Mouse (Mus musculus) midbrain, embryonic 13.5 days (tissue): ENCODE data around the gene Mfap2. TPM values are rescaled to one million over a fixed set of nuclear protein-coding genes. Genes with fewer than 3 reads are reported as not detected.

Experiments used
- ATAC-seq: fragments of 200-750 bp; cut with Nextera tagmentation; 2 replicates; pipeline ENCODE4 v1.8.0; 2017; ENCODE audit warnings: mild to moderate bottlenecking, moderate TSS enrichment, moderate library complexity
- H3K27ac ChIP-seq: fragments of 300-500 bp; sonication (generic); 2 replicates; pipeline ENCODE4 v1.5.1; 2015; ENCODE audit warnings: inconsistent platforms, mild to moderate bottlenecking, moderate library complexity
- H3K27me3 ChIP-seq: fragments of 300-500 bp; sonication (generic); 2 replicates; pipeline ENCODE4 v1.6.1; 2015; ENCODE audit warnings: mild to moderate bottlenecking, inconsistent platforms
- H3K36me3 ChIP-seq: fragments of 300-500 bp; sonication (generic); 2 replicates; pipeline ENCODE4 v1.6.1; 2015; ENCODE audit warnings: mild to moderate bottlenecking, inconsistent platforms
- H3K4me1 ChIP-seq: fragments of 300-500 bp; sonication (generic); replicated peaks from 2 replicates; pipeline ENCODE4 v1.6.1; 2015; ENCODE audit warnings: inconsistent platforms
- H3K4me2 ChIP-seq: fragments of 300-500 bp; sonication (generic); replicated peaks from 2 replicates; pipeline ENCODE4 v1.6.1; 2015; ENCODE audit warnings: moderate library complexity, mild to moderate bottlenecking, inconsistent platforms
- H3K4me3 ChIP-seq: fragments of 300-500 bp; sonication (generic); replicated peaks from 2 replicates; pipeline ENCODE4 v1.5.1; 2015; ENCODE audit warnings: mild to moderate bottlenecking, inconsistent platforms
- H3K9ac ChIP-seq: fragments of 300-500 bp; sonication (generic); replicated peaks from 2 replicates; pipeline ENCODE4 v1.6.1; 2015; ENCODE audit warnings: mild to moderate bottlenecking, inconsistent platforms
- H3K9me3 ChIP-seq: fragments of 300-500 bp; sonication (generic); 2 replicates; pipeline ENCODE4 v1.6.1; 2016; ENCODE audit warnings: mild to moderate bottlenecking, inconsistent platforms
- WGBS: fragments of 180-500 bp; shearing (Covaris S2); methylation state at CpG from one replicate; pipeline ENCODE4 v1.1.7; 2015; 5-methylcytosine and 5-hydroxymethylcytosine counted together
- polyA plus RNA-seq: library from polyadenylated mRNA; unstranded; fragments of >200 nt; fragmentation: Nextera tagmentation; extraction: Ambion mirVana; gene quantifications from 2 replicates; pipeline ENCODE4 v1.2.1, GENCODE M21; 2015

The Mfap2 gene
- polyA plus RNA-seq, result 181 and 207 TPM in 2 replicates

DNA sequence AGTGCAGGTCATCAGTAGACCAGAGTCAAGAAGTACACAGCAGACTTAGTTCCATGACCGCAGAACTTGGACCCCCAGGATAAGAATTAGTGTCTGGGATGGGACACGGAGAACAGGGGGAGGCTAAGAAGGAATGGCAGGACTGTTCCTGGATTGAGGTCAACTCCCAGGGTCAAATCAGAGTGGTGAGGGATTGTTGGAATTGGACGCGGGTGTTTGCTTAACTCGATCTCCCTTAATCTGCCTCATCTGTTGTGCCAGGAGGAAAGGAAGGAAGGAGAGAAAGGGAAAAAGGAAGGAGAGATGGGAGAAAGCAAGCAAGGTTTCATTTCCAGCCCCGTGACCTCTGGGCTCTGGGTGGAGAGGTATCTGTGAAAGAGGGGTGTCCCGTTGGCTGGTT, at the start of gene Mfap2:
Mfap2 (plus strand) TSS at position 301 of the 400 bp plus-strand sequence.
- H3K4me2 ChIP-seq, result peak within 1 kb of the TSS; percentile 92
- no peaks in the 10 kb centered on the region for H3K9me3 ChIP-seq
- WGBS, result 15% methylated on average over 7 of the region's 7 CpGs
- H3K4me1 ChIP-seq, result peaks cover 34% of the 10 kb centered on the region
- H3K27me3 ChIP-seq, result no peaks in the 10 kb centered on the region
- H3K4me3 ChIP-seq, result peak within 1 kb of the TSS; percentile 78
- peak within 1 kb of the TSS; percentile 82 for H3K27ac ChIP-seq
- peak within 1 kb of the TSS; percentile 90 for H3K9ac ChIP-seq
- peaks cover 62% of the 10 kb centered on the region for H3K36me3 ChIP-seq
- no peak for ATAC-seq

DNA sequence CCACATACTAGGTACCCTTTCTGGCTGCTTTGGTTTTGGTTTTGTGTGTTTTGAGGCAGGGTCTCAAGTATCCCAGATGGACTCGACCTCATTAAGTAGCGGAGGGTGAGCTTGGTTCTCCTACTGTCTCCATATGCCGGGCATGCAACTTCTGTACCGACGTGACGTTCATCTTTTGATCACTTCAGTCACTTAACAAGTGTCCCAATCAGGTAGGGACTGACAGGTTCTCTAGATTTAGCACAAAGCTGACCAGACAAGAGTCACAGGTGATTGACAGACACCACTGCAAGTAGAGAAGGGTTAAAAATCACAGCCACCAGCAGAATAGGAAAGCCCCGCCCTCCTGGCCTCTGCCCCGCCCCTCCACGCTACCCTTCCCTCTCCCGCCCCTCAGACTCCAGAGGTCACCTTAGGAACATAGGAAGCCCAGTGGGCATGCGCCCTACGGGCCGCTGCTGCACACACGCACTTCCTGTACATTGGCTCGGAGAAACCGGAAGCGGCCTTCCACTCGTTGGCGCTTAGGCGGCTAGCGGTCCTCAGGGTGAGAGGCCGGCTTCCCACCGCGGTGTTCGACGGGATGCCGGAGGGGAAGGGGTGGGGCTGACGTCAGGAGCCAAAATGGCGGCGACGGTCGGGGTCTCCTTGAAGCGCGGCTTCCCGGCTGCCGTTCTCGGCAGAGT, 49.3 kb upstream of the Mfap2 start, which contains the start of gene Sdhb:
Sdhb (plus strand) TSS at position 423 of the 686 bp plus-strand sequence.
- peak; percentile 96 for ATAC-seq
- Histone ChIP-seq H3K4me3 (peak within 1 kb of the TSS; percentile 74), H3K36me3 (peaks cover under 1% of the 10 kb centered on the region; the same call in 1 of the 2 replicates), H3K4me1 (peaks cover 52% of the 10 kb centered on the region), H3K27ac (peak within 1 kb of the TSS; percentile 84), H3K9ac (peak within 1 kb of the TSS; percentile 89), H3K9me3 (no peaks in the 10 kb centered on the region), H3K27me3 (no peaks in the 10 kb centered on the region), H3K4me2 (peak within 1 kb of the TSS; percentile 77)
- 2% methylated on average over 37 of the region's 37 CpGs for WGBS

DNA sequence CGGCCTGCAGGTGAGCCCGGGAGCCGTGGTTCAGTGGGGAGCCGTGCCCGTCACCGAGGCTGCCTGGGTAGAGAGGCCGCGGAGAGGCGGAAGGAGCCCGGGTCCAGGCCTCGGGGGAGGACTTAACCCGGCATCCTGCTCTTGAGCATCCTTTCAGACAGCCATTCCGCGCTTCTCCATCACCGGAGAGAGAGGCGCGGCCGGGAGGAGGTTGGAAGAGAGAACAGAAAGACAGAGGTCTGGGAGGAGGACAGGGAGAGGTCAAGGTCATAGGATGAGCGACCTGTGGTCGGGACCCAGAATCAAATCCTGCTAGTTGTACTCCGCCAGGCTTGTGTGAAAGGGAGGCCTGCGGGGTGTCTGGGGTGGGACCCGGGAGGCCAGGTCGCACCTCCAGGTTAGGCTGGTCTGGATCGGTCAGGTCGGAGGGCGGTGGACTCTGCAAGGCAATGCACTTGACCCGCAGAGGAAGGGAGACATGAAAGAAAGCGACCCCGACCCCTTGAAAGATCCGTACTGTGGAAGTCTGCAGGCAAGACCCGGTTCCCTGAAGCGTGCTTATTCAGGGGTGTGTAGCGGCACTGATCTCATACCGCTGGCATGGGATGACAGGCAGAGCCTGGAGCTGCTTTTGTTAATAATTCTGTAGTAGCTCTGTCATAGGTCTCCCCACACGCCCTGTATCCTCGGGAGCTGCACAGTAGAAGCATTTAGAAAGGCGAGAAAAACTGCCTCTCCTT, 48.6 kb upstream of the Mfap2 start:
- 2% methylated on average over 38 of the region's 38 CpGs for WGBS
- peaks cover 8% of the 10 kb centered on the region for H3K36me3 ChIP-seq
- ATAC-seq, result peak; percentile 9; the same call in 1 of the 2 replicates
- peak overlapping the region; percentile 77 for H3K4me2 ChIP-seq
- H3K4me1 ChIP-seq, result peaks cover 49% of the 10 kb centered on the region
- peak overlapping the region; percentile 89 for H3K9ac ChIP-seq
- no peaks in the 10 kb centered on the region for H3K27me3 ChIP-seq
- H3K27ac ChIP-seq, result peak overlapping the region; percentile 84
- H3K9me3 ChIP-seq, result no peaks in the 10 kb centered on the region
- H3K4me3 ChIP-seq, result peak overlapping the region; percentile 74

DNA sequence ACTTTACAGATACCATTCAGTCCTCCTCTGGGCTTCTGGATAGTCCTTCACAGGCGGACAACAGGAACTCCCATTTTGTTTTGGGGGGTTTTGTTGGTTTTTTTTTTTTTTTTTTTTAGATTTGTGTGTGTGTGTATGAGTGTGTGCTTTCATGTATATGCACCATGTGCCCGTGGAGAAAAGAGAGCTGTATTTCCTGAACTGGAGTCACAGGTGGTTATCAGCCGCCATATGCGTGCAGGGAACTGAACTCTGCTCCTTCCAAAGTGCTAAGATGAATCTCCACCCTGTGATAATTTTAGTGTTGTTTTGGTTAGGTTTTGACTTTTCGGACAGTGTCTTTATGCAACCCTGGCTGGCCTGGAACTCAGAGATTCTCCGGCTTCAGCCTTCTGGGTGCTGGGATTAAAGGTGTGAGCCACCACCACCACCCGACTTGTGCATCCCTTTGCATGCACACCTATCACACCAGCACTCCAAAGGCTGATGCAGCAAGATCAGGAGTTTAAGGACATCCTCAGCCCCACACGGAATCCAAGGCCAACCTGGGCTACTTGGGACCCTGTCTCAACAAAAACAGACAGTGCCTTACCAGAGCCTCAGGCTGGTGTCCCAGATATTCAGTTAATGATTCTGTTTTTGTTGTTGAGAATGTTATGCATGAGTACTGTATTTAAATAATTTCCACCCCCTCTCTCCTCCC, 47.9 kb upstream of the Mfap2 start:
- Histone ChIP-seq H3K4me2 (peak overlapping the region; percentile 77), H3K9ac (peak overlapping the region; percentile 89), H3K4me1 (peaks cover 42% of the 10 kb centered on the region), H3K27me3 (no peaks in the 10 kb centered on the region), H3K27ac (no peak overlapping the region), H3K4me3 (peak overlapping the region; percentile 74), H3K9me3 (no peaks in the 10 kb centered on the region), H3K36me3 (peaks cover 14% of the 10 kb centered on the region)
- ATAC-seq, result no peak
- WGBS, result 80% methylated on average over 8 of the region's 8 CpGs

DNA sequence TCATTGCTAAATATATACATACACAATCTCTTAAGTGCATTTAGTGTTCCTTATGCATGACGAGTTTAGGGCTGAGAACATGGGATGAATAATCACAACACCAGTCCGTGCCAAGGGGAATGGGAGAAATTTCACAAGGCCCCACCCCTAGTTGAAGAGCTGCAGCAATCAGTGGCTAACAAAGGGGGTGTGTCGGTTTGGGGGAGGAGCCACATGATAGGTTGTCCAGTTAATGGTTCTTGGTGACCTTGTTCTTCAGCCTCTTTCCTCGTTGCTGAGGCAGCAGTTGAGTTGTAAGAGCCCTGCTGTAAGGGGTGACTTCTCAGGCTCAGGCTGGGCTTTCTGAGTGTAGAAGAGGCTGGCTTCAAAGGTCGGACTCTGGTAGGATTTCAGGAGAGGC, 47.3 kb upstream of the Mfap2 start:
- Histone ChIP-seq H3K36me3 (peaks cover 20% of the 10 kb centered on the region), H3K4me1 (peaks cover 38% of the 10 kb centered on the region), H3K27ac (no peak overlapping the region), H3K4me2 (peak overlapping the region; percentile 77), H3K9me3 (no peaks in the 10 kb centered on the region), H3K27me3 (no peaks in the 10 kb centered on the region), H3K4me3 (no peak overlapping the region), H3K9ac (0 out of 2 replicates have a peak overlapping the region, but pooled peaks have one; percentile 10)
- ATAC-seq, result no peak
- WGBS, result 55% methylated on average over 5 of the region's 5 CpGs

DNA sequence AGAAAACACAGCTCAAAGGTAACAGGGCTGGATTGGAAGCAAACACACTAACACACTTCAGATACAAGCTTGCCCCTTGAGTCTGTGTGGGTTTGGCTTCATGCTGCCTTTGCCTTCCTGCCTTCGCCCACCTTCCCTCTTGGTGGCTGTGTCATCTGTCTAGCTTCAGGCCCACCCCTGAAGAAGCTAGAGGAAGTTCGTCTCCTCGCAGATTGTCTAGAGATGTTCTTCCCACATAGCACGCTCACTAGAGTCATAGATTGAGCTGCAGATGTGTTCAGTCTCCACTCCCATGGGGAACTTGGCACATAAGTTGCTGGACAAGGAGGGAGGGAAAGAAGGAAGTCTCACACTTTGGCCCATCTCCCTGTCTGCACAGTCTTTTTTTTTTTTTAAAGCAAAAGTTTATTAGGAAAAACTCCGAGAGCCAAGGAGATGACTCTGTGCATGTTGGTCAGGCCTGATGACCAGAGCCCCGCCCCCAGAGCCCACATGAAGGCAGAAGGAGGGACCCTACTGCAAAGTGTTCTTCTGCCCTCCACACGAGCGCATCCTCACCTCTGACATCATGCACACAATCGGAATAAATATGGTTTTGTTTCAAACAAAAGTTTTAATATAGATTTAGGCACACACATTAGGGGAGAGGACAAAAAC, 46.1 kb upstream of the Mfap2 start:
- WGBS, result 86% methylated on average over 9 of the region's 9 CpGs
- no peak overlapping the region for H3K4me2 ChIP-seq
- no peak for ATAC-seq
- H3K27ac ChIP-seq, result no peak overlapping the region
- no peak overlapping the region for H3K4me3 ChIP-seq
- H3K9ac ChIP-seq, result no peak overlapping the region
- H3K9me3 ChIP-seq, result no peaks in the 10 kb centered on the region
- peaks cover 28% of the 10 kb centered on the region for H3K36me3 ChIP-seq
- H3K4me1 ChIP-seq, result peaks cover 38% of the 10 kb centered on the region
- H3K27me3 ChIP-seq, result no peaks in the 10 kb centered on the region

DNA sequence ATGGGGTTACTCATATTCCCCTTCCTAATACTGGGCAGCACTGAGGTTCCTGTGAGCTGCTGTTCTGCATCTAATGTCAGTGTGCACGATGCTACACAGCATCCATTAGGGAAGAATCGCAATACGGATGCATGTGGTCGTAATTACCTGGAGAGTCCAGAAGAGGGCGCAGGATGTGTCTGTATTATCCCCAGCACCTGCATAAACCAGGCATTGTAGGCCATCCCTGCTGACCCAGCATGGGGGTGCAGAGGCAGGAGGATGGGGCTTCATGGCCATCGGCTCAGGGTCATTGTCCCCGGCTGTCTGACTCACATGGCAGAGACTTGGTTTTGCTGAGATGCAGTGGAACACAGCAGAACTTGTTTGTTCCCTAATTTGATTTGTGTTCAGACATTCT, 45.6 kb upstream of the Mfap2 start:
- Histone ChIP-seq H3K27me3 (no peaks in the 10 kb centered on the region), H3K4me1 (peaks cover 38% of the 10 kb centered on the region), H3K4me3 (no peak overlapping the region), H3K9ac (no peak overlapping the region), H3K36me3 (peaks cover 33% of the 10 kb centered on the region), H3K4me2 (no peak overlapping the region), H3K9me3 (no peaks in the 10 kb centered on the region), H3K27ac (no peak overlapping the region)
- peak; percentile 20 for ATAC-seq
- WGBS, result 8% methylated on average over 7 of the region's 7 CpGs

DNA sequence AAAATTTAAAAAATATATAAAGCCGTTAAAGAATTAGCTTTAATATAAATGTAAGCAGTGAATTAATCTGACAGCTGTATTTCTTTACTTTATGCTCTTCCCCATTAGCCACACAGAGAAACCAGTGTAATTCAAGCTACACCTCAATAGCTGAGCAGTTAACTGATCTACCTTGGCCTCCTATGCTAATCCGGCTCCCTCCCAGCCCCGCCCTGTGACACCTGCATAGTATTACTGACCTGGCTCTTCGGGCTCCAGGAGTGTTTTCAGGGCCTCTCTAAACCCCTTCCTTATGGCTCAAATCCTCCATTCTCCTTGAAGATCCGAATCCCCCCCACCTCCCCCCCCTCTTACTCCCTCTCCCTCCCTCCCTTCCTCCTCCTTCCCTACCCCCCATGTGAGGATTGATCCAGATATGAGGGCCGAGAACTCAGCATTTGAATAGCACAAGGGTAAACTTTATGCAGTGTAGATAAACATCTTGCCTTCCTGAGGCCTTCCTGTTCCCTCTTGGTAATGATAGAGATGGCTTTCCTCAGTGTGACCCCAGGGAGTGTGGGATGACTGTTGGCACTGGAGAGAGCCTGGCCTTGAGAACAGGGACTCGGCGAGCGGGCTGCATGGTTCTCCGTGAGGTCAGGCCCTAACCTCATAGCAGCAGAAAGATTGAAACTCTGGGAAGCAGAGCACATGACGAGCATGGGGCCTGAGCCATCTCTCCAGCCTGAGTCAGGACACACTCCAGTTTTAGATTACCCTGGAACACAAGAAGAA, 42.6 kb upstream of the Mfap2 start:
- H3K9ac ChIP-seq, result no peak overlapping the region
- H3K4me1 ChIP-seq, result peaks cover 22% of the 10 kb centered on the region
- ATAC-seq, result no peak
- WGBS, result 89% methylated on average over 11 of the region's 11 CpGs
- no peak overlapping the region for H3K4me2 ChIP-seq
- H3K27me3 ChIP-seq, result no peaks in the 10 kb centered on the region
- peaks cover 61% of the 10 kb centered on the region for H3K36me3 ChIP-seq
- no peaks in the 10 kb centered on the region for H3K9me3 ChIP-seq
- no peak overlapping the region for H3K27ac ChIP-seq
- no peak overlapping the region for H3K4me3 ChIP-seq

DNA sequence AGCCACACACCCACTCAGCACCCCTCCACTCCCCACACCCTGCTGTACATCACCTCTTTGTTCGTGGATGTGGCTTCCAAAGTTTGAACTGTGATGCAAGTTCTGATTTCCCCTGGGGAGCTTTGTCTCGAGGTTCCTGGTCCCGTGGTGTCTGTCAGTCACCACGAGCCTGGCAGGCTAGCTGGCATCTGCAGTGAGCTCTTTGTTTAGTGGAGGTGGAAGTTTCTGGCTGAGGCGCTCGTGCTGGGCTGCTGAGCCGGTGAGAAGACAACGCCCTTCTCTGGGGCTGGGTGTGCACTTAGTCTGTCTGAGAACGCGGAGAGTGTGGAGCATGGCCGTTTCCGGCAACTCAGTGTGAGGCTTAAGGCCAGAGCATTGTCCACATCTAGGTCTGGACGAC, 38.5 kb upstream of the Mfap2 start:
- H3K9me3 ChIP-seq, result no peaks in the 10 kb centered on the region
- no peak for ATAC-seq
- 88% methylated on average over 13 of the region's 13 CpGs for WGBS
- no peak overlapping the region for H3K27ac ChIP-seq
- H3K4me1 ChIP-seq, result no peaks in the 10 kb centered on the region
- H3K4me3 ChIP-seq, result no peak overlapping the region
- no peak overlapping the region for H3K4me2 ChIP-seq
- peaks cover 94% of the 10 kb centered on the region for H3K36me3 ChIP-seq
- no peaks in the 10 kb centered on the region for H3K27me3 ChIP-seq
- no peak overlapping the region for H3K9ac ChIP-seq

DNA sequence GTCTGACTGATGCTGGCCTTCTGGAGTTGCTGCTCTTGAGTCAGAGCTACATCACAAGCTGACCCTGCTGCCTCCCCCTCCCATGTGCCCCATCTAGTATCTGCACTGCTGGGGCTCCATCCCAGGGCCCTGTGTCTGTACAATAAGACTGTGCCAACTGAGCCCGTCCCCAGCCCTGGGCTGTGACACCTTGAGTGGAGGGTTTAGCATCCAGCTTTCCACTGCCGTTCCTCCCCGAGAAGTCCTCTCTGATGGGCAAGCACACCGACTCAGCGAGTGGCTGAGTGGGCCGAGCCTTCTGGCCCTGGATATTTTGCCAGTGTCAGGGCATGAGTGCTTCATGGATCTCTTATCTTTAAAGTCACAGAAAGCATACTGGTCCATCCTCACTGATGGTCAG, 35.8 kb upstream of the Mfap2 start:
- ATAC-seq, result no peak

DNA sequence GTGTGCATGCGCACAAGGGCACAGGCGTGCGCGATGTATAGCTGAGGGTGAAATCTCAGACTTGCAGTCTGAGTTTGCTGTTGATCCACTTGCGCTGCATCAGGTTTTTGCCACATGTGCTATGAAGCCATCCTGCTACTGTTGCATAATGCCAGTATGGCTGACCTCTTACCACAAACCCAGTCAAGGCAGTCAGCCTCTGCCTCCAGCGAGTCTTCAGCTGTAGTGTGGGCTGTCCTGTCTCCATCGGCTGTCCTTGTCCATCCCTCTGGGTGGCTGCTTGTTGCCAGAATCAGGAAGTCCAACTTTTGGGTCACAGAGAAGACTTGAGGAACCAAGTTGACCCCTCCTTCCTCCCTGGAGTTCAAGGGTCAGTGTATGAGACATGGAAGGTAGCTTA, 34.9 kb upstream of the Mfap2 start:
- no peaks in the 10 kb centered on the region for H3K9me3 ChIP-seq
- no peak for ATAC-seq
- no peaks in the 10 kb centered on the region for H3K27me3 ChIP-seq
- no peak overlapping the region for H3K4me2 ChIP-seq
- H3K9ac ChIP-seq, result no peak overlapping the region
- peaks cover 99% of the 10 kb centered on the region for H3K36me3 ChIP-seq
- 98% methylated on average over 7 of the region's 7 CpGs for WGBS
- H3K4me1 ChIP-seq, result no peaks in the 10 kb centered on the region
- H3K27ac ChIP-seq, result no peak overlapping the region
- no peak overlapping the region for H3K4me3 ChIP-seq

More for the DNA sequence above, 35.8 kb upstream of the Mfap2 start:
- Histone ChIP-seq H3K4me3 (no peak overlapping the region), H3K27me3 (no peaks in the 10 kb centered on the region), H3K27ac (no peak overlapping the region), H3K4me1 (no peaks in the 10 kb centered on the region), H3K36me3 (peaks cover 98% of the 10 kb centered on the region), H3K9me3 (no peaks in the 10 kb centered on the region), H3K9ac (no peak overlapping the region), H3K4me2 (no peak overlapping the region)
- WGBS, result 95% methylated on average over 6 of the region's 6 CpGs
